Mouse (Mus musculus) spleen, postnatal 14 days (tissue): ENCODE results near the gene March6.

Source experiments
- DNase-seq, 2 experiments: peaks; one replicate each; pipeline ENCODE4 v3.0.0; 2021 to 2022; ENCODE audit warnings: low spot score in 2 of 2

Gene March6

GRCm38 (mm10) chr15:31453098-31453916 lies 77.5 kb downstream of the March6 start, which contains the start of gene Ropn1l:
Gene Ropn1l, minus strand, starts transcription at chr15:31453737.
- DNase-seq, result peak; percentile 59 to 63

- no peak for DNase-seq
These were observed 78.3 kb downstream of the March6 start for GRCm38 (mm10) chr15:31452336-31453097.

GRCm38 (mm10) chr15:31449772-31450171 lies 81.1 kb downstream of the March6 start:
- no peak for DNase-seq

- no peak for DNase-seq
These were observed 83.7 kb downstream of the March6 start for GRCm38 (mm10) chr15:31447121-31447520.

GRCm38 (mm10) chr15:31442698-31443097 lies 88.2 kb downstream of the March6 start:
- DNase-seq, result no peak

- DNase-seq, result no peak
These were observed 88.9 kb downstream of the March6 start for GRCm38 (mm10) chr15:31441996-31442395.

- no peak for DNase-seq
These were observed 94.0 kb downstream of the March6 start for GRCm38 (mm10) chr15:31436811-31437210.

GRCm38 (mm10) chr15:31436083-31436482 lies 94.8 kb downstream of the March6 start:
- no peak for DNase-seq

GRCm38 (mm10) chr15:31433768-31434167 lies 97.1 kb downstream of the March6 start:
- no peak for DNase-seq

- DNase-seq, result no peak
These were observed 99.0 kb downstream of the March6 start for GRCm38 (mm10) chr15:31431847-31432246.

- DNase-seq, result no peak
These were observed 100.8 kb downstream of the March6 start for GRCm38 (mm10) chr15:31430014-31430413.

GRCm38 (mm10) chr15:31429429-31429828 lies 101.4 kb downstream of the March6 start:
- DNase-seq, result no peak

GRCm38 (mm10) chr15:31428571-31428970 lies 102.3 kb downstream of the March6 start:
- DNase-seq, result no peak

- DNase-seq, result no peak
These were observed 103.5 kb downstream of the March6 start for GRCm38 (mm10) chr15:31427390-31427789.

- no peak for DNase-seq
These were observed 104.7 kb downstream of the March6 start for GRCm38 (mm10) chr15:31426066-31426706.

GRCm38 (mm10) chr15:31422649-31423369 lies 108.0 kb downstream of the March6 start:
- DNase-seq, result no peak

- DNase-seq, result peak in 1 of 2 experiments; percentile 48
These were observed 111.8 kb downstream of the March6 start for GRCm38 (mm10) chr15:31419037-31419436.

- DNase-seq, result no peak
These were observed 112.2 kb downstream of the March6 start for GRCm38 (mm10) chr15:31418686-31419024.

GRCm38 (mm10) chr15:31417796-31418685 lies 112.8 kb downstream of the March6 start:
- peak; percentile 25 to 36 for DNase-seq

- DNase-seq, result no peak
These were observed 113.5 kb downstream of the March6 start for GRCm38 (mm10) chr15:31417409-31417795.

GRCm38 (mm10) chr15:31415181-31415580 lies 115.7 kb downstream of the March6 start:
- DNase-seq, result no peak
